Mouse (Mus musculus) neural tube, embryonic 15.5 days (tissue): ENCODE measurements around the gene Tgtp2. TPM values are rescaled to one million over a fixed set of nuclear protein-coding genes. Genes with fewer than 3 reads are reported as not detected.

Experiments used
- ATAC-seq: fragments of 200-750 bp; cut with Nextera tagmentation; 2 replicates; pipeline ENCODE4 v1.8.0; 2017; ENCODE audit warnings: mild to moderate bottlenecking, moderate TSS enrichment, moderate library complexity; ENCODE audit not compliant: low FRiP score
- H3K27ac ChIP-seq: fragments of 300-500 bp; sonication (generic); replicated peaks from 2 replicates; pipeline ENCODE4 v1.5.1; 2015; ENCODE audit warnings: mild to moderate bottlenecking, inconsistent platforms
- H3K27me3 ChIP-seq: fragments of 300-500 bp; sonication (generic); replicated peaks from 2 replicates; pipeline ENCODE4 v1.6.1; 2015; ENCODE audit warnings: inconsistent platforms
- H3K36me3 ChIP-seq: fragments of 300-500 bp; sonication (generic); 2 replicates; pipeline ENCODE4 v1.6.1; 2015; ENCODE audit warnings: inconsistent platforms
- H3K4me1 ChIP-seq: fragments of 300-500 bp; sonication (generic); 2 replicates; pipeline ENCODE4 v1.6.1; 2015; ENCODE audit warnings: inconsistent platforms
- H3K4me2 ChIP-seq: fragments of 300-500 bp; sonication (generic); 2 replicates; pipeline ENCODE4 v1.6.1; 2015; ENCODE audit warnings: inconsistent platforms, mild to moderate bottlenecking, moderate library complexity
- H3K4me3 ChIP-seq: fragments of 300-500 bp; sonication (generic); replicated peaks from 2 replicates; pipeline ENCODE4 v1.5.1; 2015; ENCODE audit warnings: mild to moderate bottlenecking, inconsistent platforms
- H3K9ac ChIP-seq: fragments of 300-500 bp; sonication (generic); replicated peaks from 2 replicates; pipeline ENCODE4 v1.6.1; 2015; ENCODE audit warnings: mild to moderate bottlenecking, inconsistent platforms
- H3K9me3 ChIP-seq: fragments of 300-500 bp; sonication (generic); replicated peaks from 2 replicates; pipeline ENCODE4 v1.6.1; 2016; ENCODE audit warnings: inconsistent platforms
- WGBS: fragments of 180-500 bp; shearing (Covaris S2); methylation state at CpG from one replicate; pipeline ENCODE4 v1.1.7; 2015; ENCODE audit warnings: mixed read lengths; 5-methylcytosine and 5-hydroxymethylcytosine counted together
- polyA plus RNA-seq: library from polyadenylated mRNA; unstranded; fragments of >200 nt; fragmentation: Nextera tagmentation; extraction: Ambion mirVana; gene quantifications from 2 replicates; pipeline ENCODE4 v1.2.1, GENCODE M21; 2015

Tgtp2 gene
- polyA plus RNA-seq, 1 experiment from 2014 or later: 0.14 TPM

GRCm38 (mm10) chr11:49092786-49093185 lies 28.8 kb upstream of the Tgtp2 start:
- Histone ChIP-seq H3K9me3 (no peaks in the 10 kb centered on the region), H3K4me3 (no peak overlapping the region), H3K4me2 (no peak overlapping the region), H3K4me1 (no peaks in the 10 kb centered on the region), H3K27me3 (no peaks in the 10 kb centered on the region), H3K27ac (no peak overlapping the region), H3K9ac (no peak overlapping the region), H3K36me3 (no peaks in the 10 kb centered on the region)
- WGBS: 92% methylated on average over 2 of the region's 2 CpGs
- no peak for ATAC-seq

GRCm38 (mm10) chr11:49092053-49092586 lies 28.1 kb upstream of the Tgtp2 start:
- WGBS: 92% methylated on average over 1 of the region's 1 CpGs
- ATAC-seq: no peak
- Histone ChIP-seq H3K4me3 (no peak overlapping the region), H3K27ac (no peak overlapping the region), H3K4me2 (no peak overlapping the region), H3K9ac (no peak overlapping the region), H3K36me3 (no peaks in the 10 kb centered on the region), H3K27me3 (no peaks in the 10 kb centered on the region), H3K9me3 (no peaks in the 10 kb centered on the region), H3K4me1 (no peaks in the 10 kb centered on the region)

GRCm38 (mm10) chr11:49091171-49091570 lies 27.2 kb upstream of the Tgtp2 start:
- H3K4me2 ChIP-seq: no peak overlapping the region
- no peaks in the 10 kb centered on the region for H3K27me3 ChIP-seq
- no peak overlapping the region for H3K9ac ChIP-seq
- no peak overlapping the region for H3K27ac ChIP-seq
- 85% methylated on average over 4 of the region's 4 CpGs for WGBS
- no peaks in the 10 kb centered on the region for H3K9me3 ChIP-seq
- no peak overlapping the region for H3K4me3 ChIP-seq
- H3K36me3 ChIP-seq: no peaks in the 10 kb centered on the region
- H3K4me1 ChIP-seq: no peaks in the 10 kb centered on the region
- ATAC-seq: no peak

GRCm38 (mm10) chr11:49090551-49090950 lies 26.5 kb upstream of the Tgtp2 start:
- H3K9ac ChIP-seq: no peak overlapping the region
- 92% methylated on average over 5 of the region's 5 CpGs for WGBS
- no peak overlapping the region for H3K4me2 ChIP-seq
- no peaks in the 10 kb centered on the region for H3K36me3 ChIP-seq
- H3K27ac ChIP-seq: no peak overlapping the region
- ATAC-seq: no peak
- no peaks in the 10 kb centered on the region for H3K27me3 ChIP-seq
- H3K4me3 ChIP-seq: no peak overlapping the region
- no peaks in the 10 kb centered on the region for H3K9me3 ChIP-seq
- no peaks in the 10 kb centered on the region for H3K4me1 ChIP-seq

- ATAC-seq: no peak
- Histone ChIP-seq H3K4me1 (no peaks in the 10 kb centered on the region), H3K36me3 (no peaks in the 10 kb centered on the region), H3K27ac (no peak overlapping the region), H3K9ac (no peak overlapping the region), H3K27me3 (no peaks in the 10 kb centered on the region), H3K4me2 (no peak overlapping the region), H3K9me3 (no peaks in the 10 kb centered on the region), H3K4me3 (no peak overlapping the region)
- WGBS: 83% methylated on average over 3 of the region's 3 CpGs
Measured at GRCm38 (mm10) chr11:49089735-49090507, 25.9 kb upstream of the Tgtp2 start.

GRCm38 (mm10) chr11:49088990-49089652 lies 25.1 kb upstream of the Tgtp2 start:
- Histone ChIP-seq H3K4me3 (no peak overlapping the region), H3K27me3 (no peaks in the 10 kb centered on the region), H3K4me2 (no peak overlapping the region), H3K9me3 (no peaks in the 10 kb centered on the region), H3K4me1 (no peaks in the 10 kb centered on the region), H3K36me3 (no peaks in the 10 kb centered on the region), H3K9ac (no peak overlapping the region), H3K27ac (no peak overlapping the region)
- no peak for ATAC-seq
- WGBS: 91% methylated on average over 5 of the region's 5 CpGs

- no peaks in the 10 kb centered on the region for H3K4me1 ChIP-seq
- no peaks in the 10 kb centered on the region for H3K36me3 ChIP-seq
- H3K27ac ChIP-seq: no peak overlapping the region
- 55% methylated on average over 22 of the region's 22 CpGs for WGBS
- no peaks in the 10 kb centered on the region for H3K27me3 ChIP-seq
- no peak for ATAC-seq
- H3K9me3 ChIP-seq: no peaks in the 10 kb centered on the region
- no peak overlapping the region for H3K4me3 ChIP-seq
- H3K4me2 ChIP-seq: peak overlapping the region; percentile 13; the same call in 1 of the 2 replicates
- no peak overlapping the region for H3K9ac ChIP-seq
Measured at GRCm38 (mm10) chr11:49087830-49088616, 24.0 kb upstream of the Tgtp2 start.

- Histone ChIP-seq H3K36me3 (no peaks in the 10 kb centered on the region), H3K9ac (no peak overlapping the region), H3K27ac (no peak overlapping the region), H3K4me3 (no peak overlapping the region), H3K27me3 (no peaks in the 10 kb centered on the region), H3K9me3 (no peaks in the 10 kb centered on the region), H3K4me2 (no peak overlapping the region), H3K4me1 (no peaks in the 10 kb centered on the region)
- ATAC-seq: no peak
- WGBS: 86% methylated on average over 6 of the region's 6 CpGs
Measured at GRCm38 (mm10) chr11:49086858-49087361, 22.9 kb upstream of the Tgtp2 start.

- 35% methylated on average over 3 of the region's 3 CpGs for WGBS
- Histone ChIP-seq H3K4me3 (no peak overlapping the region), H3K27ac (no peak overlapping the region), H3K27me3 (no peaks in the 10 kb centered on the region), H3K36me3 (no peaks in the 10 kb centered on the region), H3K4me1 (no peaks in the 10 kb centered on the region), H3K9me3 (no peaks in the 10 kb centered on the region), H3K9ac (no peak overlapping the region), H3K4me2 (no peak overlapping the region)
- no peak for ATAC-seq
Measured at GRCm38 (mm10) chr11:49084875-49085274, 20.9 kb upstream of the Tgtp2 start.

- Histone ChIP-seq H3K27me3 (no peaks in the 10 kb centered on the region), H3K9ac (no peak overlapping the region), H3K9me3 (no peaks in the 10 kb centered on the region), H3K4me3 (no peak overlapping the region), H3K4me1 (no peaks in the 10 kb centered on the region), H3K36me3 (no peaks in the 10 kb centered on the region), H3K4me2 (no peak overlapping the region), H3K27ac (no peak overlapping the region)
- WGBS: 88% methylated on average over 1 of the region's 1 CpGs
- ATAC-seq: no peak
Measured at GRCm38 (mm10) chr11:49084385-49084784, 20.4 kb upstream of the Tgtp2 start.

- H3K9ac ChIP-seq: no peak overlapping the region
- no peak overlapping the region for H3K4me3 ChIP-seq
- no peak overlapping the region for H3K27ac ChIP-seq
- ATAC-seq: no peak
- no peaks in the 10 kb centered on the region for H3K4me1 ChIP-seq
- H3K27me3 ChIP-seq: no peaks in the 10 kb centered on the region
- H3K9me3 ChIP-seq: no peaks in the 10 kb centered on the region
- no peak overlapping the region for H3K4me2 ChIP-seq
- H3K36me3 ChIP-seq: no peaks in the 10 kb centered on the region
- WGBS: 80% methylated on average over 3 of the region's 3 CpGs
Measured at GRCm38 (mm10) chr11:49083808-49084207, 19.8 kb upstream of the Tgtp2 start.
